Mouse (Mus musculus): ENCODE data around the gene Gm45208. TPM values are rescaled to one million over a fixed set of nuclear protein-coding genes. Genes with fewer than 3 reads are reported as not detected.
"Not testable (repeated sequence)": the region's sequence is repeated elsewhere in the genome, so short reads cannot be mapped to it uniquely, and the experiment has no call there.

Gm45208 gene
- polyA plus RNA-seq, 1 experiment from 2014 or later, result 0.59 TPM

DNA sequence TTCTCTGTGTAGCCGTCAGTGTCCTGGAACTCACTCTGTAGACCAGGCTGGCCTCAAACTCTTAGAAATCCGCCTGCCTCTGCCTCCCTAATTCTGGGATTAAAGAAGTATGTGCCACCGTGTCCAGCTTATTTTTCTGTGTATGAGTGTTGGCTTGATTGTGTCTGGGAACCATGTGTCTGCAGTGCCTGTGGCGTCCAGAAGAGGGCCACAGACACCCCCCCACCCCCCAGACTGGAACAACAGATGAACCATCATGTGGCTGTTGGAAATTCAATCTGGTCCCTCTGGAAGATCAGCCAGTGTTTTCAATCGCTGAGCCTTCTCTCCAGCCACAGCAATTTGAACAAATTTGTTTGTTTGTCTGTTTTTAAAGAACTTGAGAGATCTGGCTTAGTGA, 21.4 kb downstream of the Gm45208 start:
- no peak overlapping the region for H3K4me2 ChIP-seq (replicated peaks; ENCODE audit: low read depth, low read length)
- H3K9ac ChIP-seq (replicated peaks; ENCODE audit: low read length), result no peak overlapping the region
- H3K4me1 ChIP-seq (ENCODE audit: insufficient read depth, low read length), result no peaks in the 10 kb centered on the region
- no peaks in the 10 kb centered on the region for H3K36me3 ChIP-seq (ENCODE audit: insufficient read depth, low read length)
- 54% methylated on average over 5 of the region's 5 CpGs for WGBS
- H3K27me3 ChIP-seq (ENCODE audit: insufficient read depth, low read length), result no peaks in the 10 kb centered on the region
- no peak for ATAC-seq (ENCODE audit: low FRiP score, low TSS enrichment)
- no peaks in the 10 kb centered on the region for H3K9me3 ChIP-seq (ENCODE audit: low read length)
- no peak overlapping the region for H3K4me3 ChIP-seq (ENCODE audit: low read length)
- no peak overlapping the region for H3K27ac ChIP-seq (ENCODE audit: low read length)

DNA sequence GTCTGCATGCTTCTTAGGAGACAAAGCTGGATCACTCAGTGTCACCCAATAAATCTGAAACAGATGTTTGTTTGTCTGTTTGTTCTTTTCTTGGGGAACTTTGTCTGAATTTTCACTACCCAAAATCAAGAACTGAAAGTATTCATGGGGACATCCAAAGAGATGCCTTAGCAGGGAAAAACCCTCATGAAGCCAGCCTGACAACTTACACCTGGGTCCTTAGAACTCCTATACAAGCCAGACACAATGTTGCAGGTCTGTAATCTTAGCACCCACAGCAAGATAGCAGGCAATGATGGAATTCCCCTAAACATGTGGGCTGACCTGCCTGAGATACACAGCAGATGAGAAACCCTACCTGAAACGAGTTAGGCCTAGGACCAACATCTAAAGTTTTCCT, 22.9 kb downstream of the Gm45208 start:
- Histone ChIP-seq H3K27ac (ENCODE audit: low read length) (no peak overlapping the region), H3K4me3 (ENCODE audit: low read length) (no peak overlapping the region), H3K9me3 (ENCODE audit: low read length) (no peaks in the 10 kb centered on the region), H3K4me2 (replicated peaks; ENCODE audit: low read depth, low read length) (no peak overlapping the region), H3K27me3 (ENCODE audit: insufficient read depth, low read length) (no peaks in the 10 kb centered on the region), H3K4me1 (ENCODE audit: insufficient read depth, low read length) (no peaks in the 10 kb centered on the region), H3K9ac (replicated peaks; ENCODE audit: low read length) (no peak overlapping the region), H3K36me3 (ENCODE audit: insufficient read depth, low read length) (no peaks in the 10 kb centered on the region)
- WGBS, result 59% methylated on average over 1 of the region's 1 CpGs
- ATAC-seq (ENCODE audit: low FRiP score, low TSS enrichment), result no peak

DNA sequence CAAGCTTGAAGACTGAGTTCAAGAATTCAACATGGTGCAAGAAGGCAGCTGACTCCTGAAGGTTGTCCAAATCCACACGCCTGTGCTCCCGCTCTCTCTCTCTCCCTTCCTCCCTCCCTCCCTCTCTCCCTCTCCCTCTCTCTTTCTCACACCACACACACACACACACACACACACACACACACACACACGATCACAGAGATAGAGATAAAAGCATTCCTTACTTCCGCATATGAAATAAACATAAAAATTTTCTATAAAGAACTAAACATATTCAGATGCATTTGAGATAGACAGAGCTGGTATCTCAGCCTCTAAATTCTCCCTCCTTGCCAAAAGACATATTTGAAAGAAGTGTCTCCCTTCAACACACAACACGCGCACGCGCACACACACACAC, 23.4 kb downstream of the Gm45208 start:
- no peak overlapping the region for H3K4me2 ChIP-seq (replicated peaks; ENCODE audit: low read depth, low read length)
- no peaks in the 10 kb centered on the region for H3K27me3 ChIP-seq (ENCODE audit: insufficient read depth, low read length)
- no peak for ATAC-seq (ENCODE audit: low FRiP score, low TSS enrichment)
- H3K9ac ChIP-seq (replicated peaks; ENCODE audit: low read length), result no peak overlapping the region
- H3K4me3 ChIP-seq (ENCODE audit: low read length), result no peak overlapping the region
- H3K27ac ChIP-seq (ENCODE audit: low read length), result no peak overlapping the region
- no peaks in the 10 kb centered on the region for H3K4me1 ChIP-seq (ENCODE audit: insufficient read depth, low read length)
- 90% methylated on average over 8 of the region's 8 CpGs for WGBS
- H3K36me3 ChIP-seq (ENCODE audit: insufficient read depth, low read length), result no peaks in the 10 kb centered on the region
- no peaks in the 10 kb centered on the region for H3K9me3 ChIP-seq (ENCODE audit: low read length)

DNA sequence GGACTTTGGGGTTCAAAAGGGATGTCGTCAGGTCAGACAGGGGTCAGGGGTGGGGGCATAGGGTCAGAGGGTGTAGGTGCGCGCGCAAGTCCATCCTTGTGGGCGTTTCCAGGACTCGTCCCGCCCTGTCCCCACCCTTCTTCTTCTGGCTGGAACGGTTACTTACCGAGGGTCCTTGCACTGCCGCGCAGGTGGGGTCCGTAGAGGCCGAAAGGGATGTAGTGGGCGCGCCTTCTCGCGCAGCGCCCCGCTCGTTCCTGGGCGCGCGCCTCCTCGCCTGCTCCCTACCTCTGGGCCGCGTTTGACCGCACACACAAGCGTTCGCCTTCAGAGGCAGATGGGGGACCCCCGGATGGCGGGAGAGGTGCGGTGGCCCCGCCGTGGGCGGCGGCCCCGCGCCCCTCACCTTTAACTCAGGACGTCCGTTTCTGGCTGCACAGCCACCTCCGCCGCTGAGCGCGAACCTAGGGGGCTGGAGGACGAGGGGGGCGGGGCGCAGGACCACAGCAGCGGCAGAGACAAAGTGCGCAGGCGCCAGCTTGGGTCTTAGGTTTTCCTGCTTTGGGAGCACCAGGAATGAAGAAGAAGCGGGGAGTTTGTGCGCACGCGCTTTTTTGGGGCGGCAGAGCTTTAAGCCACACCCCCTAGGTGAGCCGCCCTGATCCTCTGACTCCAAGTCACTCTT, 28.5 kb downstream of the Gm45208 start, which contains the start of gene Ccdc120:
Ccdc120 (minus strand) TSS at position 474 of the 685 bp plus-strand sequence.
- Histone ChIP-seq H3K4me3 (ENCODE audit: low read length) (peak within 1 kb of the TSS; percentile 72), H3K27ac (ENCODE audit: low read length) (no peak within 1 kb of the TSS), H3K27me3 (ENCODE audit: insufficient read depth, low read length) (no peaks in the 10 kb centered on the region), H3K4me1 (ENCODE audit: insufficient read depth, low read length) (no peaks in the 10 kb centered on the region), H3K36me3 (ENCODE audit: insufficient read depth, low read length) (no peaks in the 10 kb centered on the region), H3K9ac (replicated peaks; ENCODE audit: low read length) (peak within 1 kb of the TSS; percentile 70), H3K9me3 (ENCODE audit: low read length) (no peaks in the 10 kb centered on the region), H3K4me2 (replicated peaks; ENCODE audit: low read depth, low read length) (peak within 1 kb of the TSS; percentile 53)
- ATAC-seq (ENCODE audit: low FRiP score, low TSS enrichment), result peak; percentile 85
- 12% methylated on average over 52 of the region's 56 CpGs for whole genome bisulfite sequencing

DNA sequence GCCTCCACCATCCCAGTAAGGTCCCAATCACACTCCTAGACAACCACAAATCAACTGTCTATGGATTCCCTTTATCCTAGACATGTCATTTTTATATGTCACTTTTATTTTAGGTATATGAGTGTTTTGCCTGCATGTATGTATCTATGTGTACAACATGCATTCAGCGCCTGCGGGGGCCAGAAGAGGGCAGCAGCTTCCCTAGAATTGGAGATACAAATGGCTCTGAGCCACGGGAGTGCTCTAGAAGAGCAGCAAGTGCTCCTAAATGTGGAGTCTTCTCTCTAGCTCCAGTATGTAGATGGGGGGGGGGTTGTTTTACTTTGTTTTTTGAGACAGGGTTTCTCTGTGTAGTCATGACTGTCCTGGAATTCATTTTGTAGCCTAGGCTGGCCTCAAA, 31.6 kb downstream of the Gm45208 start:
- not testable (repeated sequence) for H3K9ac ChIP-seq (replicated peaks; ENCODE audit: low read length); H3K4me3 ChIP-seq (ENCODE audit: low read length); H3K4me2 ChIP-seq (replicated peaks; ENCODE audit: low read depth, low read length); ATAC-seq (ENCODE audit: low FRiP score, low TSS enrichment); H3K36me3 ChIP-seq (ENCODE audit: insufficient read depth, low read length); H3K4me1 ChIP-seq (ENCODE audit: insufficient read depth, low read length); H3K27ac ChIP-seq (ENCODE audit: low read length); H3K9me3 ChIP-seq (ENCODE audit: low read length); H3K27me3 ChIP-seq (ENCODE audit: insufficient read depth, low read length)
- WGBS, result 39% methylated on average over 3 of the region's 3 CpGs

DNA sequence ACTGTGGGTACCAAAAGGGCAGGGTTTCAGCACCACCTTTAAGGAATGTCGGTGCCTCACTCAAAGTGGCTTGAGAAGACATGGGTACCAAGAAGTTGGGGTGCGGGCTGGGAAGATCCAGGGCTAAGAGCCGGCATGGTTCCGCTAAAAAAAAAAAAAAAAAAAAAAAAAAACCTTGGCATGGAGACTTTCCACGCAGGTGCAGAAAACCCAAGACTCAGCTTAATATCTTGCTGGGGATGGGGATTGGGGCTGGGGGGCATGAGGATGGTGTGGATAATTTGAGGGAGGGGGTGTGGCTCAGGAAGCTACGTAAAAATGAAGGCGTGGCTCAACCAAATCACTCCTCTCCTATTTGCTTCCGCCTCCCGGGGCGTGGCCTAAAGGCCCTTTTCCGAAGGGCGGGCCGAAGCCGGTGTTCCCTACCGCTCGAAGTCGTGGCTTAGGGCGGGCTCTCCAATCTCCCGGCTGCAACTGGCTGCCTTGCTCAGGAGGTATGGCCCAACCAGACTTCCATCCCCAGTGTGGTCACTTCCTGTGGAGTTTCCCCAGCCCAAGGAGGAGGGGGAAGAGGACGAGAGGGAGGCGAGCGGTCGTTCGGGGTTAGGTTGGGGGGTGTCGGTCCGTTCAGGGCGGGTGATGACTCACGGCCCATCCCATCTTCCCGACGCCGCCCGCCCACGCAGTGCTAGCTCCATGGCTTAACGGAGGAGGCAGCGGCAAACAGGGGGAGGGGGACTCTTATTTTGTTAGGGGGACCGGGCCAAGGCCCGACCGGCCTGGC, 40.3 kb downstream of the Gm45208 start, which contains the start of gene Tfe3:
Tfe3 (plus strand) TSS at position 424 of the 784 bp plus-strand sequence.
- H3K4me2 ChIP-seq (replicated peaks; ENCODE audit: low read depth, low read length), result peak within 1 kb of the TSS; percentile 63

DNA sequence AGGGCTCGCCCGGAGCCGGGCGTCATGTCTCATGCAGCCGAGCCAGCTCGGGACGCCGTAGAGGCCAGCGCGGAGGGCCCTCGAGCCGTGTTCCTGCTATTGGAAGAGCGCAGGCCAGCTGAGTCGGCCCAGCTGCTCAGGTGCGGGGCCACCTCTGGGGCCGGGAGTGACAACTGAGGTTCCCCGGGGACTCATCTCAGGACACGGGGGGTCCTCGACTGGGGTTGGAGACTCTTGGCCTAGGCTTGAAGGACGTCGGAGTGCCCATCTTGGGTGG, 40.8 kb downstream of the Gm45208 start:
- WGBS, result 17% methylated on average over 21 of the region's 21 CpGs

More for the DNA sequence above, 40.3 kb downstream of the Gm45208 start, which contains the start of gene Tfe3:
- H3K9ac ChIP-seq (replicated peaks; ENCODE audit: low read length), result peak within 1 kb of the TSS; percentile 70
- H3K27me3 ChIP-seq (ENCODE audit: insufficient read depth, low read length), result no peaks in the 10 kb centered on the region
- no peaks in the 10 kb centered on the region for H3K9me3 ChIP-seq (ENCODE audit: low read length)
- H3K4me3 ChIP-seq (ENCODE audit: low read length), result peak within 1 kb of the TSS; percentile 67
- H3K36me3 ChIP-seq (ENCODE audit: insufficient read depth, low read length), result peaks cover 5% of the 10 kb centered on the region; the same call in 1 of the 2 replicates
- H3K27ac ChIP-seq (ENCODE audit: low read length), result peak within 1 kb of the TSS; percentile 44
- ATAC-seq (ENCODE audit: low FRiP score, low TSS enrichment), result peak; percentile 97
- 22% methylated on average over 34 of the region's 38 CpGs for WGBS
- peaks cover 22% of the 10 kb centered on the region for H3K4me1 ChIP-seq (ENCODE audit: insufficient read depth, low read length)

DNA sequence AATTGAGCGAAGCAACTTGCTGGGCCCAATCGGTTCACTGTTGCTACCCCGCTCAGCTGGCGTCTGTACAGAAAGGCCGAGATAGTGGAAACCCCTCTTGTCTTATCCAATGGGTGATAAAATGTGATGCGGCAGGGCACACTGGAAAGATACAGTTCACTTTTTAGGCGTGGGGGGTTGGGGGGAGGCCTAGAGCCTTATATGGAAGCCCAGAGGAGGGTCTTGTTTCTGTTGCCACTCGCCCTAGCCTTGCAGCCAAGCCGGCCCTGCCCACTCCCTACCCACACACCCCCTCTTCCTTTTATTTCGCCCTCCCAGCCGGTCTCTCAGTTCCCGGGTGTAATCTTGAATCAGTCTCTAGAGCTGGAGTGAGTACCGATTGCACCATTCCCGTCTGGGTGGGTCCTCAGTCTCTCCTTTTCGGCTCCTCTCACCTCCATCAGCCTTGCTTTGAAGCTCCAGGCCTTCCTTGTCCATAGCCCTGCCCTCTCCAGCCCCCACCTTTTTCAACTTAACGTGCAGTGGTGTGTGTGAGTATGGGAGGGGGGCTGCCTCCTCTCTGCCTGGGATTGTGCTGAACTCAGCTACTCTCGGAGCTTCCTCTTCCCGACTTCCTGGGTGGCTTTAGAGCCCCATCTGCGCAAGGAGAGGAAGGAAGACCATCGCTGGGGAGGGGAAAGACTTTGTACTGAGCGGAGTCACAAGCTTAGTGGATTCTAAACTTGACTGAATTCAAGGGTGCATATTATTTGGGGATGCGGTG, 41.8 kb downstream of the Gm45208 start:
- no peaks in the 10 kb centered on the region for H3K27me3 ChIP-seq (ENCODE audit: insufficient read depth, low read length)

More for the DNA sequence above, 40.8 kb downstream of the Gm45208 start:
- peak; percentile 13; the same call in 1 of the 2 replicates for ATAC-seq (ENCODE audit: low FRiP score, low TSS enrichment)
- Histone ChIP-seq H3K4me3 (ENCODE audit: low read length) (peak overlapping the region; percentile 67), H3K9ac (replicated peaks; ENCODE audit: low read length) (peak overlapping the region; percentile 70), H3K4me1 (ENCODE audit: insufficient read depth, low read length) (peaks cover 22% of the 10 kb centered on the region), H3K27ac (ENCODE audit: low read length) (peak overlapping the region; percentile 44), H3K27me3 (ENCODE audit: insufficient read depth, low read length) (no peaks in the 10 kb centered on the region), H3K9me3 (ENCODE audit: low read length) (no peaks in the 10 kb centered on the region), H3K4me2 (replicated peaks; ENCODE audit: low read depth, low read length) (peak overlapping the region; percentile 63), H3K36me3 (ENCODE audit: insufficient read depth, low read length) (peaks cover 11% of the 10 kb centered on the region; the same call in 1 of the 2 replicates)

DNA sequence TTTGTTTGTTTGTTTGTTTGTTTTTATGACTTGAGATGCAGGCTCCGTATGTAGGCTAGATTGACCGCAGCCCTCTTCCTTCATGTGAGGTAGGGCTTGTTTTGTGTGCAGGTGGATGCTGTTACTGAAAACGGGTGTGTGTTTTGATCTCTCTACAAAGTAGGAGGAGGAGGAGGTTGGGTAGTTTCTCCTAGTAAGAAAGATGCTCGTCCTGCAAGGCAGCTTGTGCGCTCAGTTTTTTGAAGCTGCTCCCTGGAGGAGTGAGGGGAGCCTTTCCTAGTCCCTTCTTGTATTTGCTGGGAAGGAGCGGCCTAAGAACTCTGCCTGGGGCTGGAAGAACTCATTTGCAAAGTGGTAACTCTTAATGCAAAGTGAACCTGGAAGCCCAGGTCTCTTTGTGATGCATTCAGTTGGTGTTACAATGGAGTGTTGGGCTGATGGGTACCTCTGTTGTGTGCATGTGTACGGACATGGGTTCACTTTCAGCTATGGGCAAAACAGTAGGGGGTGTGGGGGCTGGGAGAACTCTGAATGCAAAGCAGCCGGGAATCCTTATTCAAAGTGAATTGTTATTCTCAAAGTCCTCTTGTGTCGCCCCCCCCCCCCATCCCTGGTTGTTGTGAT, 42.7 kb downstream of the Gm45208 start:
- ATAC-seq (ENCODE audit: low FRiP score, low TSS enrichment), result no peak
- Histone ChIP-seq H3K4me2 (replicated peaks; ENCODE audit: low read depth, low read length) (peak overlapping the region; percentile 63), H3K36me3 (ENCODE audit: insufficient read depth, low read length) (peaks cover 19% of the 10 kb centered on the region; the same call in 1 of the 2 replicates), H3K4me3 (ENCODE audit: low read length) (peak overlapping the region; percentile 67), H3K9me3 (ENCODE audit: low read length) (no peaks in the 10 kb centered on the region), H3K27ac (ENCODE audit: low read length) (peak overlapping the region; percentile 18; the same call in 1 of the 2 replicates), H3K9ac (replicated peaks; ENCODE audit: low read length) (peak overlapping the region; percentile 70), H3K4me1 (ENCODE audit: insufficient read depth, low read length) (peaks cover 22% of the 10 kb centered on the region), H3K27me3 (ENCODE audit: insufficient read depth, low read length) (no peaks in the 10 kb centered on the region)
- WGBS, result 26% methylated on average over 9 of the region's 9 CpGs

More for the DNA sequence above, 41.8 kb downstream of the Gm45208 start:
- Histone ChIP-seq H3K4me1 (ENCODE audit: insufficient read depth, low read length) (peaks cover 22% of the 10 kb centered on the region), H3K36me3 (ENCODE audit: insufficient read depth, low read length) (peaks cover 19% of the 10 kb centered on the region; the same call in 1 of the 2 replicates), H3K9ac (replicated peaks; ENCODE audit: low read length) (peak overlapping the region; percentile 70), H3K9me3 (ENCODE audit: low read length) (no peaks in the 10 kb centered on the region), H3K4me3 (ENCODE audit: low read length) (peak overlapping the region; percentile 67), H3K4me2 (replicated peaks; ENCODE audit: low read depth, low read length) (peak overlapping the region; percentile 63), H3K27ac (ENCODE audit: low read length) (peak overlapping the region; percentile 56)
- WGBS, result 23% methylated on average over 21 of the region's 22 CpGs
- peak; percentile 5; the same call in 1 of the 2 replicates for ATAC-seq (ENCODE audit: low FRiP score, low TSS enrichment)

Data from kidney, embryonic 16.5 days (tissue).